Mouse (Mus musculus) kidney, embryonic 16.5 days (tissue): Measurements from ENCODE around the gene Tmem156. TPM values are rescaled to one million over a fixed set of nuclear protein-coding genes. Genes with fewer than 3 reads are reported as not detected.

Experiments used
- ATAC-seq: fragments of 200-750 bp; cut with Nextera tagmentation; 2 replicates; pipeline ENCODE4 v1.8.0; 2017; ENCODE audit warnings: moderate TSS enrichment; ENCODE audit not compliant: low FRiP score, low TSS enrichment
- H3K27ac ChIP-seq: fragments of 300-500 bp; sonication (generic); 2 replicates; pipeline ENCODE4 v1.5.1; 2014; ENCODE audit warnings: low read length
- H3K27me3 ChIP-seq: fragments of 300-500 bp; sonication (generic); 2 replicates; pipeline ENCODE4 v1.6.1; 2014; ENCODE audit warnings: low read length, control low read depth, mixed read lengths; ENCODE audit not compliant: insufficient read depth
- H3K36me3 ChIP-seq: fragments of 300-500 bp; sonication (generic); 2 replicates; pipeline ENCODE4 v1.6.1; 2014; ENCODE audit warnings: low read length, control low read depth, mixed read lengths; ENCODE audit not compliant: insufficient read depth
- H3K4me1 ChIP-seq: fragments of 300-500 bp; sonication (generic); 2 replicates; pipeline ENCODE4 v1.6.1; 2014; ENCODE audit warnings: low read length, control low read depth, mixed read lengths; ENCODE audit not compliant: insufficient read depth
- H3K4me2 ChIP-seq: fragments of 300-500 bp; sonication (generic); replicated peaks from 2 replicates; pipeline ENCODE4 v1.6.1; 2014; ENCODE audit warnings: low read depth, low read length
- H3K4me3 ChIP-seq: fragments of 300-500 bp; sonication (generic); 2 replicates; pipeline ENCODE4 v1.5.1; 2014; ENCODE audit warnings: mild to moderate bottlenecking, low read length
- H3K9ac ChIP-seq: fragments of 300-500 bp; sonication (generic); replicated peaks from 2 replicates; pipeline ENCODE4 v1.6.1; 2014; ENCODE audit warnings: low read length
- H3K9me3 ChIP-seq: fragments of 300-500 bp; sonication (generic); 2 replicates; pipeline ENCODE4 v1.6.1; 2016; ENCODE audit warnings: low read length, control low read depth
- WGBS: fragments of 180-500 bp; shearing (Covaris S2); extraction: QIAGEN DNeasy Blood & Tissue Kit; methylation state at CpG from one replicate; pipeline ENCODE4 v1.1.7; 2014; 5-methylcytosine and 5-hydroxymethylcytosine counted together
- polyA plus RNA-seq: library from polyadenylated mRNA; unstranded; fragments of >200 nt; fragmentation: Nextera tagmentation; extraction: Ambion mirVana; gene quantifications from 2 replicates; pipeline ENCODE4 v1.2.1, GENCODE M21; 2015

Tmem156 gene
- 0.17 and 0.28 TPM in 2 replicates for polyA plus RNA-seq

GRCm38 (mm10) chr5:65091921-65092320 lies at the start of gene Tmem156:
Tmem156 (minus strand) TSS chr5:65092132.
- Histone ChIP-seq H3K9me3 (no peaks in the 10 kb centered on the region), H3K4me3 (no peak within 1 kb of the TSS), H3K4me1 (no peaks in the 10 kb centered on the region), H3K9ac (no peak within 1 kb of the TSS), H3K27ac (no peak within 1 kb of the TSS), H3K36me3 (no peaks in the 10 kb centered on the region), H3K27me3 (no peaks in the 10 kb centered on the region), H3K4me2 (no peak within 1 kb of the TSS)
- ATAC-seq, result no peak
- WGBS, result 72% methylated on average over 5 of the region's 5 CpGs

GRCm38 (mm10) chr5:65141242-65141641 lies 49.3 kb upstream of the Tmem156 start:
- H3K9me3 ChIP-seq, result no peaks in the 10 kb centered on the region
- no peak overlapping the region for H3K9ac ChIP-seq
- H3K36me3 ChIP-seq, result peaks cover 15% of the 10 kb centered on the region
- no peak overlapping the region for H3K4me3 ChIP-seq
- no peaks in the 10 kb centered on the region for H3K27me3 ChIP-seq
- ATAC-seq, result no peak
- H3K27ac ChIP-seq, result no peak overlapping the region
- no peaks in the 10 kb centered on the region for H3K4me1 ChIP-seq
- 89% methylated on average over 8 of the region's 8 CpGs for WGBS
- no peak overlapping the region for H3K4me2 ChIP-seq

GRCm38 (mm10) chr5:65137073-65137472 lies 45.1 kb upstream of the Tmem156 start:
- Histone ChIP-seq H3K27me3 (no peaks in the 10 kb centered on the region), H3K36me3 (0 out of 2 replicates have a peak, but pooled peaks cover under 1% of the 10 kb centered on the region), H3K4me3 (no peak overlapping the region), H3K27ac (no peak overlapping the region), H3K4me1 (no peaks in the 10 kb centered on the region), H3K9ac (no peak overlapping the region), H3K4me2 (no peak overlapping the region), H3K9me3 (no peaks in the 10 kb centered on the region)
- ATAC-seq, result no peak
- WGBS, result 88% methylated on average over 6 of the region's 6 CpGs

GRCm38 (mm10) chr5:65136159-65136558 lies 44.2 kb upstream of the Tmem156 start:
- Histone ChIP-seq H3K4me1 (peaks cover 5% of the 10 kb centered on the region; the same call in 1 of the 2 replicates), H3K9me3 (no peaks in the 10 kb centered on the region), H3K9ac (no peak overlapping the region), H3K27ac (no peak overlapping the region), H3K27me3 (no peaks in the 10 kb centered on the region), H3K36me3 (no peaks in the 10 kb centered on the region), H3K4me3 (no peak overlapping the region), H3K4me2 (no peak overlapping the region)
- no peak for ATAC-seq
- WGBS, result 61% methylated on average over 7 of the region's 7 CpGs

DNA sequence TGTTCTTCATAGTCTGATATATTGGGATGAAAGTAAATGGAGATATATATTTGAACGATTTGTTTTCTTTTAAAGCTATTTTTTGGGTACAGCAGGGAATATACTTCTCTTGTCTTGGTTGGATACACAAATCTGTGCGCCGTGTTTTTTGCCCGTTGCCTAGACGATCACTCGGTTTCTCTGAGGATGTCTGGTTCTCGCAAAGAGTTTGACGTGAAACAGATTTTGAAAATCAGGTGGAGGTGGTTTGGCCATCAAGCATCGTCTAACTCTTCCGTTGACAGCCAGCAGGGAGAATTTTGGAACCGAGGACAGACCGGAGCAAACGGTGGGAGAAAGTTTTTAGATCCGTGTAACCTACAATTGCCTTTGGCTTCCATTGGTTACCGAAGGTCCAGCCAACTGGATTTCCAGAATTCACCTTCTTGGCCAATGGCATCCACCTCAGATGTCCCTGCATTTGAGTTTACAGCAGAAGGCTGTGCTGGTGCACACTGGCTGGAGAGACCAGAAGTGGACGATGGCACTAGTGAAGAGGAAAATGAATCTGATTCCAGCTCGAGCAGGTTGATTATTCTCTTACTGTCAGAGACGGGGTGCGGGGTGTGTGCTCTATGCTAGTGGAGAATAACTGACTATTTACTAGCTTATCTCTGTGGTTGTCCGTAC lies 39.4 kb upstream of the Tmem156 start:
- H3K27me3 ChIP-seq, result no peaks in the 10 kb centered on the region
- H3K4me1 ChIP-seq, result peaks cover 7% of the 10 kb centered on the region; the same call in 1 of the 2 replicates
- peak overlapping the region; percentile 76 for H3K4me2 ChIP-seq
- no peaks in the 10 kb centered on the region for H3K9me3 ChIP-seq
- no peak for ATAC-seq
- H3K27ac ChIP-seq, result no peak overlapping the region
- no peaks in the 10 kb centered on the region for H3K36me3 ChIP-seq
- WGBS, result 16% methylated on average over 20 of the region's 20 CpGs
- peak overlapping the region; percentile 50 for H3K4me3 ChIP-seq
- peak overlapping the region; percentile 62 for H3K9ac ChIP-seq

DNA sequence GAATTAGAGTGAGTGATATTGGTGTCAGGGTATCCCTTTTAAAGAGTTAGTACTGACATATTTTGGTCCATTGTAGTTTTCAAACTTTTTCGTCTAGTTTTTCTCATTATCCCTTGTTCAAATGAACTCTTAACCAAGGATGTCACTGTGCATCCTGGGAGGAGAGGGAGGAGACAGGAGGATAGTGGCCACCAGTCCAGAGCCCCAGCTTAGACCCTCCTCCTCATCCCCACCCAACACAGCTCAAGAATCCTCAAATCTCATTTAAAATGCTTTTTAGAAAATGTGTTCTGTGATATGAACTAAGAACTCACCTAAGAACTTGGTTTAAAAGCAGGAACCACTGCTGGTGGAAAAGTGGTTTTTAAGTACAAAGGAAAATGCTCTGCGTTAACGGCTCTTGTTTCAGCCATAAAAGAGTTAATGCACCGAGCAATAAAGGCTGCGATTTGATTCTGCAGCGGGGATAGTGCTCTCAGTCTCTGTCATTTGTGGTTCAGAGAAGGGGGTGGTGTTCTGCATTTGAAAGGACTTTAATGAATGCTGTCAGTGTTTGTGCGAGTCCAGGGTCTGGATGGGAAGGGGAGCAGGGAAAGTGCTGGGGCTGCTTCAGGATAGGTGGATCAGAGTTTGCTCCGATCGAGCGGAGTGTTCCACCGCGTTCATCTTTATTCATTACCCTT lies 38.7 kb upstream of the Tmem156 start:
- H3K4me2 ChIP-seq, result peak overlapping the region; percentile 76
- peaks cover 7% of the 10 kb centered on the region; the same call in 1 of the 2 replicates for H3K4me1 ChIP-seq
- no peaks in the 10 kb centered on the region for H3K27me3 ChIP-seq
- no peak for ATAC-seq
- H3K9me3 ChIP-seq, result no peaks in the 10 kb centered on the region
- H3K36me3 ChIP-seq, result no peaks in the 10 kb centered on the region
- WGBS, result 6% methylated on average over 12 of the region's 12 CpGs
- H3K9ac ChIP-seq, result peak overlapping the region; percentile 62
- no peak overlapping the region for H3K27ac ChIP-seq
- peak overlapping the region; percentile 50 for H3K4me3 ChIP-seq

- no peak for ATAC-seq
- no peak overlapping the region for H3K9ac ChIP-seq
Measured at GRCm38 (mm10) chr5:65128481-65128880, 36.5 kb upstream of the Tmem156 start.

GRCm38 (mm10) chr5:65126137-65126536 lies 34.2 kb upstream of the Tmem156 start:
- no peak for ATAC-seq
- no peaks in the 10 kb centered on the region for H3K9me3 ChIP-seq
- no peak overlapping the region for H3K4me2 ChIP-seq
- H3K4me1 ChIP-seq, result 0 out of 2 replicates have a peak, but pooled peaks cover 2% of the 10 kb centered on the region
- H3K27ac ChIP-seq, result no peak overlapping the region
- no peak overlapping the region for H3K9ac ChIP-seq
- H3K4me3 ChIP-seq, result no peak overlapping the region
- no peaks in the 10 kb centered on the region for H3K27me3 ChIP-seq
- 90% methylated on average over 1 of the region's 1 CpGs for WGBS
- H3K36me3 ChIP-seq, result no peaks in the 10 kb centered on the region

More at GRCm38 (mm10) chr5:65128481-65128880, 36.5 kb upstream of the Tmem156 start:
- no peaks in the 10 kb centered on the region for H3K27me3 ChIP-seq
- H3K4me2 ChIP-seq, result no peak overlapping the region
- no peak overlapping the region for H3K27ac ChIP-seq
- H3K4me3 ChIP-seq, result no peak overlapping the region
- no peaks in the 10 kb centered on the region for H3K36me3 ChIP-seq
- peaks cover 7% of the 10 kb centered on the region; the same call in 1 of the 2 replicates for H3K4me1 ChIP-seq
- WGBS, result 67% methylated on average over 2 of the region's 2 CpGs
- H3K9me3 ChIP-seq, result no peaks in the 10 kb centered on the region

DNA sequence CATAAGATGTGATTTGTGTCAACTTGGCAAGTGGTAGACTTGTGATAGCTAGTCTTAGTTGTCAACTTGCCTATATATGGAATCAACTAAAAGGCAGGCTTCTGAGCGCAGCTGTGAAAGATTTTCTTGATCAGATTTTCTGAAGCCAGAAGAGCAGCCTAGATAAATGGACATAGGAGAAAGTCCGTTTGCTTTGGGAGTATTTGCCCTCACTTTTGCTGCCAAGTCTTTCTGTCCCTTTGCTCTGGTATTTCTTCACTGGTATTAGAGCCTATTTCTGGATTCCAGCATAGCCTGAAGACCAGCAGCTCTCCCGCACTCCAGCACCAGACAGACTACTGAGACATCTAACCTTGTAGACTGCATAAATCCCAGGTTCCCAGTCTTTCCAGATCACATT lies 30.7 kb upstream of the Tmem156 start:
- WGBS, result 83% methylated on average over 3 of the region's 3 CpGs
- Histone ChIP-seq H3K4me3 (no peak overlapping the region), H3K9ac (no peak overlapping the region), H3K4me1 (no peaks in the 10 kb centered on the region), H3K27me3 (no peaks in the 10 kb centered on the region), H3K9me3 (no peaks in the 10 kb centered on the region), H3K36me3 (no peaks in the 10 kb centered on the region), H3K4me2 (no peak overlapping the region), H3K27ac (no peak overlapping the region)
- ATAC-seq, result no peak

GRCm38 (mm10) chr5:65119918-65120317 lies 28.0 kb upstream of the Tmem156 start:
- no peak for ATAC-seq
- 54% methylated on average over 3 of the region's 3 CpGs for WGBS
- no peaks in the 10 kb centered on the region for H3K27me3 ChIP-seq
- H3K27ac ChIP-seq, result 0 out of 2 replicates have a peak overlapping the region, but pooled peaks have one; percentile 17
- no peak overlapping the region for H3K9ac ChIP-seq
- H3K36me3 ChIP-seq, result peaks cover 7% of the 10 kb centered on the region
- H3K4me2 ChIP-seq, result no peak overlapping the region
- H3K4me1 ChIP-seq, result no peaks in the 10 kb centered on the region
- no peaks in the 10 kb centered on the region for H3K9me3 ChIP-seq
- no peak overlapping the region for H3K4me3 ChIP-seq
